Mouse (Mus musculus): ENCODE data around the gene Csgalnact2.

The Csgalnact2 gene

DNA sequence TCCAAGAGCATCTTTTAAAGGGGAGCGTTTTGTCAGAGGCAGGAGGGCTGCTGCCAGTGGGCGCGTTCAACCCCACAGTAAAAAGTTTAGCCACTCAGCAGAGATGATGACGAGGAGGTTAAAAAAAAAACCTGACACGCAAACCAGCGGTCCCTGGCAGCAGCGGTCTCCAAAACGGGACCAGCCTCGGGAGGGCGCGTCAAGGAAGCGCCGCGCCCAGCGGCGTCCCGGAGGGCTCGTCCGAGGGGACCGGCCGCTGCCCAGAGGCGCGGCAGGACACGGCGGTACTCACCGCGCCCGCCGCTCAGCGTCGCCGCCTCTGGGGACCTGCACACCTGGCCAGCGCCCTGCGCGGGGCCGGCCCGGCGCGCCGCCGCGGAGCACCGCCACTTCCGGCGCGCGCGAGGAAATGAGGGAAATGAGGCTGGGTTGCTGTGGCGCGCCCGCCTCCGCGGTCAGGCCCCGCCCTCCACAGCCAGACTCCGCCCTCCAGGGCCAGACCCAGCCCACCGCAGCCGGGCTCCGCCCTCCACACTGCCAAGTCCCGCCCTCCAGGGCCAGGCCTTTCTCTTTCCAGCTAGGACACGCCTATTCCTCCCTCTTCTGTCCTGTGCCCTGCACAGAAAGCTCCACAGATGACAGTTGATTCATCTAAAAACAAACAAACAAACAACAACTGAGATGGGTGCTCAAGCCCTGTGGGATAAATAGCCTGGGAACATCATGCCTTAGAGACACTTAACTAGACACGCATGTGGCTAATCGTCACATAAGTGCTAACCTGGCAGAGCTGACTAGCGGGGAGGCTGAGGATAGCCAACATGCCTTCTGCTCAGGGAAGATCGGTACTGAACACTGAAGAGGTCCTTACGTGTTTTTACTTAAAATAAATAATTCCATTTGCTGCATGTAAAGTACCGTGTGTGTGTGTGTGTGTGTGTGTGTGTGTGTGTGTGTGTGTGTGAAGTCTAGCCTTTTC lies at the start of gene Csgalnact2:
Gene Csgalnact2 (minus strand): TSS at position 410 of the 979 bp plus-strand sequence.
- peak; percentile 90 to 93 for DNase-seq

DNA sequence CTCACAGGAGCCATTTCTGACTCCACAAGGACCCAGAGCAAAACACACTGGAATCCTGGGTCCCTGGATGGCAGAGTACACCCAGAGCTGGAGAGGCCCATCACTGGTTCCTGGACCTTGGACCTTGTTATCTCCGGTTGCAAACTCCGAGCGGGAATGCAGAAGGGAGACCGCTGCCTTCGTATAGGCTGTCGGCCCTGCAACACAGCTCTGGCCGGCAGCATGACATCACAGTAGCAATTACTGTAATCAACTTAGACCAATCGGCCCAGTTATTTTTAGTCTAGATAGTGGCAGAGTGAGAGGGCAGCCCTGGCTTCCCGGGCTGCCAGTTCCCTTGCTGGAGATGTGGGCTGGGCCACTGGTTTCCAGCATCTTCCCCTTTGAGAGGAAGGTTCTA lies 49.7 kb upstream of the Csgalnact2 start:
- DNase-seq: no peak

DNA sequence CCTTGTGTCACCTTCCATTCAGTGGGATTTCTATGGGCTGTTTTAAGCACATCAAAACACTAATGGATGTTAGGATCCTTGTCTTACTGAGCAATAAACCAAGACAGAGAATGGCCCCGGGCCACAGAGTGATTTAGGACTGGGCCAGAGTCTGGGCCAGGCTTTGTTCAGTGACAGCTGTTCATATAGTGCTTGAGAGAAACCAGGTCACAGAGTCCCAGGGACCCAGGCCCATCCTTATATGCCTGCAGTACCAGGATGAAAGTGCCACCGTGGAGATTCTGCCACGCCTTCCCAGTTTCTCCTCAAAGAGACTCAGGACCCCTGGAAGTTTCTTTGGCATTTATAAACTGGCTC lies 48.3 kb upstream of the Csgalnact2 start:
- DNase-seq: no peak

DNA sequence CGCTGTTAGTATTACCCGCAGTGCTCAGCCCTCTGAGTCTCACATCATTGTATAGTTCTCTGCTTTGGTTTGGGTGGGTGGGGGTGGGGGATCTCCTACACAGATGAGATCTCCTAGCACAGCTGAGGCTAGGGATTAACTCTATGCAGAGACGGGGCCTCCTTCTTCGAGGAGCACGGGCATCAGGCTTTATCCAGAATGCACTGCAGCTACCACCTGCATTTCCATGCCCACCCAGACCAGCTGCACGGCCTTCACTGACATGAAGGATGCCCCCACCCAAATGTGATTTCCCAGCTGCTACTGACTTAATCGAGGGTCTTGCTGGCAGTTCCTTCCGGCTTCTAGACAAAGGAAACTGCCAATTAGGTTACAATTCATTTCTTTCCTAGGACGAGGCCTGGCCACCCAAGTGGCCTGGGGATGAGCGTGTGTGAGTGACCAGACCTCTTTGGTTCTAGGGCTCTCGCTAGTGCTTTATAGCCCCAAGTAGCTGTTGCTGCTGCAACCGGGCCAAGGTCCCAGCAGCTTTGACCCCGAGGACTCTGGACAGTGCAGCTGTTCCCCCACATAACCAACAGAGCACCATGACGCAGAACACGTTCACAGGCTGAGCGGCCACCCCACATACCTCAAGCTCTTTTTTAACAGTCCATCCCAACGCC lies 47.8 kb upstream of the Csgalnact2 start:
- no peak for DNase-seq

DNA sequence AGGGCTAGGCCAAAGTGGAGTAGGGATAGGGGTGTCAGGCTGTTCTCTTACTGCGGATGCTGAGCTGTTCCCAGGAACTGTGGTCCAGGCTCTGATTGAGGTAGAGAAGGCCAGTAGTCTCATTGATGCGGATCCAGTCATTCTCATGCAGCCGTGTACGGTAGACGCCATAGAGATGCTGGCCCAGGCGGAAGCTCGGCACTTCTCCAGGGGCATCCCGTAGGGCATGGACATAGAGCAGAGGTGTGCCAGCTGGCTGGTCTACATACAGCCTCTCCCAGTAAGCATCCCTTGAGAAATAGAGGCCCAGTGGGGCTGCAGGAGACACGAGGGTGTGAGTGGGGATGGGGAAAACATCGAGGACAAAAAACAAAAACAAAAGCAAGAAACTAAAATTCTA lies 45.2 kb upstream of the Csgalnact2 start:
- no peak for DNase-seq

DNA sequence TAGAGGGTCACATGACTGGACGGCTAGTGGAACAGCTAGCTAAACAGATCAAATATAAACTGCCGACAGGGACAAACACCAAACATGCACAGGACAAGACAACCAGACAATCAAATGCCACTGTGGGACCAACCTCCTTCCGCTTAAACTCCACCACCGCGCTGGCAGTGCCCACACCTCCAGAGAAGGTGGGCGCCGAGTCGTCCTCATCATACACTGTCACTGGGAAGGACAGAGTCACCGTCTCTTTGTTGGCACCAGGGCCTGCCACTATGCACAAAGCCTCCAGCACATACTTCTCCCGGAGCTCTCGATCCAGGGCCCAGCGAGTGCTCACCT lies 41.1 kb upstream of the Csgalnact2 start:
- no peak for DNase-seq

DNA sequence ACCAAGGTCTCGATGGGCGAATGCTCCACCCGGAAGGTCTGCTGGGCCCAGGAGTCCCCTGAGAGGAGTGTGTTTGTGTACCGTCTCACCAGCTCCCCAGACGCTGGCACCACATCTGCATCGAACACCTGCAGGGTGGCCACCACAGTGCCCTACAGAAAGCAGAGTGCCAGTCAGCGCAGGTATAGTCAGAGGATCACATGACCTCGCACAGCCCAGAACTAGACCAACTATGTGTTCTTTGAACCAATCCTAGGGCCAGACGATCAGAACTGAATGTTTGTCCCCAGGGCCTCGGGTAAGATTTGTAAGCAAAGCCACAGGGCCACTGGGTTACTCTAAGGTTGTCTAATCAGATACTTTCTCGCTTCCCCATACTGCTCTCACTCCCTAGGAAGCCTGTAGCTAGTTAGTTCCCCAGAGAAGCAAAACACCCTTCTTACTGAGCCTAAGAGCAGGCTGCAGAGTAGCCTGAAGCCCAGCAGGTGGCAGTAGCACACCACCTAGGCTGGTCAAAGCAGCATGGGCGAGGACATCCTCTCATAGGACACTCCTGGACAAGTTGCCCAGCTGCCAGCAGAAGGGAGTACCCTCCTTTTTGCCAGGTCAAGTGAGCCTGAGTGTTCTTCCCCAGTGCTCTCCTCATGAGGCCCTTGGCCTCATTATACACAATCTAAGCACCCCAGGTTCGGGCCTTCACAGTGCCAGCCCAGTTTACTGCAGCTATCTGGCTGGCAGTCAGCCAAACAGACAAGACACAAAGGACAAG lies 40.6 kb upstream of the Csgalnact2 start:
- DNase-seq: peak; percentile 38 to 41

DNA sequence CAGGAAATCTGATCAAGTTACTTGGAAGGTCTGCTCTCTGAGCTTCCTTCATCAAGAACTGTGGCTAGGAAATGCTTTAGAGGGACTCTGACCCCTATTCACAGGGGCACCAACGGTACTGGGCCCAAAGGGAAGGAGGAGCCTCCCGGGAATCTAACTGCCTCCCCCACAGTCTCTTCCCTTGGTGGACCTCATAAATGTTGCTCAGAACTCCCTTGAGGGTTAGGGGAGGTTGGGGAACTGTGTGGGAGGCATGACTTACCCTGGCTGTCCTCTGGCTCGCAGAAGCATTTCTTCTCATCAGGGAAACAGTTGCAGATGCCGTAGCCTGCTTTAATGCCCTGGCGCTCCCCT lies 35.0 kb upstream of the Csgalnact2 start:
- no peak for DNase-seq

DNA sequence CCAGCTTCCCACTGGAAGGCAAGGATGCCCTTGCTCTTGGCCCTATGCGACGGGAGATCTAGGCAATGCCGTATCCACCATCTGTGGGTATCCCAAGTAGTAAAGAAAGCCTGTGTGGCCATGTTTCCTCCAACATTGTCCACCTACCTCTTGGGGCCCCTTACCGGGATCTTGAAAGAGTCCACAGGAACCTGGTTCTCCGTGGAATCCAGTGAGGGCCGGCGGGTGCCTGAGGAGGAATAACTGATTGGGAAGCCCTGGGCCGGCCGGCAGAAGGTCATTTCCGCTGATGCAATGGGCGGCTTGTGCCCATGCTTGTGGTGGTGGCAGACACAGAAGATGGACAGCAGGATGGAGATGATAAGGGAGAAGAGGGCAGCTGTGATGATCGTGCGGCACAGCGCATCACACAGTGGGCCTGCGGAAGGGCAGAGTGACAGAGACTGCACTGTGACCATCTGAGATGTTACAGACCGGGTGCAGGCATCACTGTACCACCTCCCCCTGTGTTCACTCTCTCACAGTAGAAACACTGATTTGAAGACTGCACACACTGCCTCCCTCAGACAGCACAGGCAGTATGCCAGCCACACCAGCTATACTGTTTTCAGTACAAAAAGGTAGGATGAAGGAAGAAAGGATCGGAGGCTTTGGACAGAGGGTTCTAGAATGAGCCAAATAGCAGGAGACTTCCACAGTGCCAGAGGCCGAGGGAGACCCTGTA lies 34.5 kb upstream of the Csgalnact2 start:
- DNase-seq: no peak

DNA sequence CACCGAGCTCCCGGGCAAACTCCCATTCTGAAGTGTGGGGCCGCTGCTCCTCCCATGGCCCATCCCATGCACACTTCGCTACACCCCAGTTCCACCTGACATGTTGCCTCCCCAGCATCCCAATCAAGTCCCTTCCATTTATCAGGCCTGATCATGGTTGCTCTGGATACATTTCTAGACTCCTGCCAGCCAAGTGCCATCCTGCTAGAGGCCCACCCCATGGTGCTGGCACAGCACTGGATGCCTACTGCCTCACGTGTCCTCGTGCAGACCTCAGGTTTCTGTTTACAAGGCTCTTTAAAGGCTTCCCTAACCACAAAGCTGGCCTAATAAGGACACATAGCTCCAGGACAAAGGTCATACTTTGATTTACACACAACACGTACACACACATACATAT lies 32.4 kb upstream of the Csgalnact2 start:
- no peak for DNase-seq

DNA sequence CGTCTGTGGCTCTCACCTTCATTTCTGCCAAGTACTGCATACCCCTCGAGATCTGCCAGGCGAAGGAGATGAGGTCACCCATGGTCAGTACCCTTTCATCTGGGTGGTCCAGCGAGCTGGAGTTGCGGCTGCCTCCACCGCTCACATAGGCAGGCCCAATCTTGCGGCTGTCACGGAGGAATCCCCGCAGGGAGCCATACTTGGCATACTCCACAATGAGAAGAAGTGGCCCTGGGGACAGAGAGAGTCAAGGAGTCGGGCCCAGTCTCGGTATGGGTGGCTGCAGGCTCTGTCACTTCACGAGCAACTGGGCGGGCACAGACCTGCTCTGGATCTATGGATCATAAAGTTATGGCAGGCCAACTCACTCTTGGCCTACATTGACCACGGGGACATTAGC lies 29.2 kb upstream of the Csgalnact2 start:
- no peak for DNase-seq

DNA sequence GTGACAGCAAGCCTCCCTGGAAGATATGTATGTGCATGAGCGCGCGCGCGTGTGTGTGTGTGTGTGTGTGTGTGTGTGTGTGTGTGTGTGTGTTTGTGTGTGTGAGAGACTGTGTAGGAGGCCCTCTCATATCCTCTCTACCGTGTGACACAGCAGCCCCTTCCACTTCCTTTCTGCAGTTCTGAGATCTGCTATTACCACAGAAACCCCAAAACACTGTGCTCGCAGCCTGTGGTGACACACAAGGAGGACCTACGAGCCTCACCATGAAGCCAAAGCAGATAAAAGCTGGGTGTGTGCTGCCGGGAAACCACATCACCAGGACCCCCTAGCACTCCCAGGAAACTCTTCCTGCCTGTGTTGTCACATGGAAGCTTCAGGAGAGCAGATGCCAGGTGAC lies 28.1 kb upstream of the Csgalnact2 start:
- DNase-seq: peak; percentile 54 to 72

DNA sequence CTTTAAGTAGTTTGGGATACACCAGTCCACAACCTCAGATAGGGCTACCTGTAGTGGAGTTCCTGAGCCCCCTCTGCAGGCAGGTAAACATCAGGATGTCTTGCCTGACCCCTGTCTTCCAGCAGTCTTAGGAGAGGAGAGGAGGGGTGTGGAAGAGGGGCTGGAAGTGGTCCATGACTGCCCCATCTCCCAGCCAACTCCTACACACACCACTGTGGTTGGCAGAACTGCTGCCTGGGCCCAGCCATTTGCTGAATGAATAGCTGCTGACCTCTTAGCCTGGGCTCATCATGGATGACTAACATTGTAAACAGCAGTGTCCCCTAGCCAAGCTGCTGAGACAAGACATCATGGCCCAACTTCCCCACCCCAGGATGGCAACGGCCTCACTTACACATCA lies 26.6 kb upstream of the Csgalnact2 start:
- DNase-seq: no peak

DNA sequence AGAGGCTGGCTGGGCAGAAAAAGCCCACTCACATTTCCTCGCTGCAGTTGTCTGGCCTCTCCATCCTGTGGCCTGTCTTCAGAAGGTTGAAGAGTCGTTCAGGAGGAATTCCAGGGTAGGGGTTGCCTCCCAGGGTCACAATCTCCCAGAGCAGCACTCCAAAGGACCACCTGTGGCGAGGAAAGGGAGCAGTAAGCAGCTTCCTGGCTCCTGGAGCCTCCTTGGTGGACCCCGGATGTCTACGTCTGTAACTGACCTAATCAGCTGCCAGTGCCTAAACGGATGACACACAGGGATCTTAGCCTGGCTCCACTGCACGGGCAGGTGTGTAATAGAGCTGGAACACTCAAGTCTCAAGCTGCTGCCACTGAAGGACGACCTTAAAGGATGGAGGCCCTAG lies 25.8 kb upstream of the Csgalnact2 start:
- DNase-seq: no peak

DNA sequence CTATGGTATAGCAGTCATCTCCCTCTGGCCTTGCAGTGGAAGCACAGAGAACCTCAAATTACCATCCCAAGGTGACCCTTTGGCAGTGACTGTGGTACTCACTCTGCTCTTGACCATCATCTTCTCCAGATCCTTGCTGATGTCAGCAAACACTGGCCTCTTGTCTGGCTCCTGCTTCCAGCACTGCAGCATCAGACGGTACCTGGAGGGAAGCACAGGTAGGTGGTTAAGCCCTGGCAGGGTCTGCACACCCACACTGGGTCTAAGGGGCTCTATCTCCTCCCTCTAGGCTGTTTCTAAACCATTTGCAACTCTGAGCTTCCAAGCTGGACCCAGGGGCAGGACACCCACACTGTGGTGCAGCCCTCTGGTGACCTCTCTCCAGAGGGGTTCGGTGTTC lies 24.1 kb upstream of the Csgalnact2 start:
- DNase-seq: no peak

DNA sequence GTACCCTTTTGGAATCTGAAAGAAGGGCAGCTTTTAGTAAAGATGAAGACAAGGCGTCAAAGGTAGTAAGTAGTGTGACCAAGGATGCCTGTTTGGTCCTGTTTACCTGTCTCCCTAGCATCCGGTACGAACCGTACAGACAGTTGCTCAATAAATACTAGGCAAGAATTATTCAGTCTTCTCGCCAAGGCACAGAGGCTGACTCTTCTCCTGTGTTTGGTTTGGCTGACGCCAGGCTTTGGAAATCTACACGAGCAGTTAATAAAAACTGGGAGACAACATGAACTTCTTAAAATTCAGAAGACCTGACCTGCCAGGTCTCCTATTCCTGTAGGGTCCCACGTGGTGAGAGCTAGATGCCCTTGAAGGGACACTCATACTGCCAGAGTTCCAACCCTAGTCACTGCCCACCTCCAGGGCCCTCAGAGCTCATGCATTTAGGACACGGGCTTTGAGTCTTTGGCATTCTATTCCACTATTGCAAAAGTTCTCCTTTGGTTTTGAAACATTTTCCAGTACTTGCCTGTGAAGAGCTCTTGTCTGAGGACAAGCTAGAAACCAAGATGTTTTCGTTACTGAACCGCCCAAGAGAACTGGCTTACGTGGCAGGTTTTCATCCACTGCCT lies 23.6 kb upstream of the Csgalnact2 start:
- no peak for DNase-seq

DNA sequence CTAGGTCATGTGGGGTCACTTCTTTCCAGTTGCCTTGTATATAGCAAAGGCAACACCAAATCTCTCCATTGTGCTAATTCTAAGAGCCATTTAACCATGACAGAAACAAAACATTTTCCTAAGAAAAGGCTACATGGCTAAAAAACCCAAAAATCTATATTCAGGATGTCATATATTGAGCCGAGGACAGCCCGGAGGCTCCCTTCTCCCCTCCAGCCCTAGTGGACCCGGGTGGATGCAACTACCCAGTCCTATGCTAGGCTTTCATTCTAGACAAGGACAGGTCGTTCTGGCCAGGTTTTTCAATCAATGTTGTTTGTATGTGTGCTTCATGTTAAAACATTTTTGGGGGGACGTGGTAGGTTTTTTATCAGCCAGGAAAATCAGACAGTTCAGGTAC lies 14.2 kb upstream of the Csgalnact2 start:
- no peak for DNase-seq

DNA sequence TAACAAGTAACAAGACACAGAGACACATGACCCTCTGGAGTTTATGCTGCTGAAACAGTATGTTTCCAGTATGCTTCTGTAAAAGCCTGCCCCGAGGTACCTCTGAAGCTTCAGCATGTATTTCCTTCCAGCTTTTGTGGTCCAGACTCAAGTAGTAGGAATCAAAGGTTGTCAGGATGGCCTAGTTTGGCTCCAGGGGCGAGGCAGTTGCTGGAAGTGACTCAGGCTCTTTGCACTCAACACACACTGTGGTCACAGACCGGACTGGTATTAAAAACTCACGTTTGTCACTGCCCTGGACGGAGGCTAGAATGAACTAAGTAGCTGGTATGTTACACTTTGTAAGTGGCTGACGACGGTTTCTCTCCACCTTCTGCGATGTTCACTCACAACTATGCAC lies 12.0 kb upstream of the Csgalnact2 start:
- no peak for DNase-seq

DNA sequence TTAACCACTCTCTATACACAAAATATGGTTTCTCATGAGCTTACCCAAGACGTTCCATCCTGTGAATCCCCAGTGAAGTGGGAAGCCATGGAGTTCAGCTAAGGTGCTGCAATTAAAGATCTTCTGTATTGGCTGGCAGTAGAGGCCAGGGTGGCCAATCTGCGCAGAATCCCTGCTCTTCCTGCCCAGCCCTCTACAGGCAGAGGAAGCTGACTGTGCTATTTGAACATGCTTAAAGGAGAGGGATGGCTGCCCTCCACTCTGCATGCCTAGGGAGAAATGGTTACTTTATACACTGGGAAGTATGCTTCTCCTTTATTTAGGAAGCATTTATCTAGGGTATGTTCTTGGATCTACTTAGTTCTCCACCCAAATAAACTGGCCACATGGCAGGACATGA lies 11.6 kb upstream of the Csgalnact2 start:
- DNase-seq: no peak

DNA sequence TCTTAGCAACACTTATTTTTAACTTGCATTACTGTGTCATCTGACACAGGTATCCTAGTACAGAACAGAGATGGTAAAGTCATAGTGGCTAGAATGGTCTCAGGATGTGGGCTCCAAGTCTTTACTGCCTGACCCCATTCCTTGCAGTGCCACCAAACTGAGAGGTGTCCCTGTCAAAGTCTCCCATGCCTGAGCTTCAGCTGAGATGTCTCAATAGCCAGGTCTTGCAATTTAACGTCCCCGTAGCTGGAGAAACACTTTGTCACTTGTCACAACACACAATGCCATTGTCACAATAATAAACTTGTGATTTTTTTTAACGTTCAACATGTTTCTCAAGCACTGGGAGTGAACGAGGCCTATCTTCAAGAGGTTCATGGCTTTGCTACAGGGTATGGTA lies 11.2 kb upstream of the Csgalnact2 start:
- DNase-seq: no peak

DNA sequence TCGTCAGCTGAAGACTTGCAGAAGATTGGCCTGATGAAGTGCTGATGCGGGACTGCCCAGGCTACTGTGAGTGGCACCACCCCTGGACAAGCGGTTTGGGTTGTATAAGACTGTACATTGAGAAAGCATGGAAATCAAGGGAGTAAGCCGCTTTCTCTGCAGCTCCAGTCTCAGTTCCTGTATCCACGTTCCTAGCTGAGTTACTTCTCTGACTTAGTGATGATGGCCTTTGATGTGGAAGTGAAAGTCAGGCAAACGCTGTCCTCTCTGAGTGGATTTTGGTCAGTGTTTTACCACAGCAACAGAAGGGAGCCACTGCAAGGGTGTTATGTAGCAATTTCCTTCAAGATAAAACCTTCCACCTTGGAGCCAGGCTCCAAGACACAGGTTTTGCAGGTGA lies 2.0 kb upstream of the Csgalnact2 start:
- DNase-seq: no peak

DNA sequence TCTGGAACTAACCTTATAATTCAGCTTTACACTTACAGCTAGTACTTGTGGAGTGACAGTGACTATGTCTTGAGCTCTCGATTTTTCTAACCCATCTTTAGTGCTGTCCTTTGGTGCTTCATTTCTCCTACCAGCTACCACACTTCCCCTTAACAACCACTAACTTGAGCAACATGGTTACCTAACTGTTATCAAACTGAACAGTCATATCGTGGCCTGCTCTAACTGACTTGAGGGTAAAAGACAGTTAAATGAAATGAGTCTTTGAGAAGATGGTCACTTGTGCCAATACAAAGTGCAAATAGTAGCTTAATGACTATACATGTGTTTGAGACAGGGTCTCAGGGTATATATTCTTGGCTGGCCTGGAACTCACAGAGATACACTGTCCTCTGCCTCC lies 1.8 kb downstream of the Csgalnact2 start:
- DNase-seq: no peak

DNA sequence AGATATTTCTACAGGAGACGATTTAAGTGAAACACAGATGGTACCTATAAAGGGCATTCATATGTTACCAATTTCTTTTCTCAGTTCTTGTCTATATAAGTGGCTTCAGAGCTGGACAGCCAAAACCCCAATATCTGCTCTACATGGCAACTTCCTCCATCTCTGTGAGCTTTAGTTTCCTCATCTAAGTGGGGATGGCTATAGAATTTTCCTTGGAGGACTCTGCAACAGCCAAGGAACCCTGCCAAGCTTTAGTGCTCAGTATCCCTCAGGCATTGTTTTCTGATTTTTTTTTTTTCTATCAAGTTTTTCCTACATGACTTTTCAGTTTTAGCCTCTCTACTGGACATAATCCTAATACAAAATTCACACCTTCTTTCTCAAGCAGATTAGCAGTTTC lies 4.5 kb downstream of the Csgalnact2 start:
- no peak for DNase-seq
